Mouse (Mus musculus): Measurements from ENCODE around the gene Vkorc1l1. TPM values are rescaled to one million over a fixed set of nuclear protein-coding genes. Genes with fewer than 3 reads are reported as not detected.

Gene Vkorc1l1
- polyA plus RNA-seq, 1 experiment from 2014 or later = 29.4 TPM

- Histone ChIP-seq H3K27me3 (replicated peaks; ENCODE audit: control insufficient read depth, insufficient read depth, low read length) (no peaks in the 10 kb centered on the region), H3K36me3 (ENCODE audit: control insufficient read depth, insufficient read depth, low read length) (peaks cover 8% of the 10 kb centered on the region; the same call in 1 of the 2 replicates), H3K9me3 (ENCODE audit: control insufficient read depth, low read length) (no peaks in the 10 kb centered on the region), H3K4me3 (ENCODE audit: low read depth, low read length) (no peak overlapping the region), H3K27ac (ENCODE audit: low read depth, low read length) (no peak overlapping the region; the same call in 1 of the 2 replicates), H3K9ac (ENCODE audit: low read depth, low read length) (no peak overlapping the region), H3K4me1 (replicated peaks; ENCODE audit: control insufficient read depth, insufficient read depth, low read length) (peaks cover 40% of the 10 kb centered on the region), H3K4me2 (peak overlapping the region; percentile 27)
- DNase-seq (ENCODE audit: low spot score) (no peak), ATAC-seq (replicated peaks; ENCODE audit: low FRiP score) (peak; percentile 50; the same call in 1 of the 2 replicates)
- 43% methylated on average over 3 of the region's 3 CpGs for WGBS
Measured at GRCm38 (mm10) chr5:129980216-129980615, 38.4 kb downstream of the Vkorc1l1 start.

GRCm38 (mm10) chr5:129989376-129989775 lies 47.6 kb downstream of the Vkorc1l1 start:
- Histone ChIP-seq H3K27me3 (replicated peaks; ENCODE audit: control insufficient read depth, insufficient read depth, low read length) (no peaks in the 10 kb centered on the region), H3K4me3 (ENCODE audit: low read depth, low read length) (no peak overlapping the region), H3K36me3 (ENCODE audit: control insufficient read depth, insufficient read depth, low read length) (peaks cover 5% of the 10 kb centered on the region), H3K9me3 (ENCODE audit: control insufficient read depth, low read length) (no peaks in the 10 kb centered on the region), H3K4me1 (replicated peaks; ENCODE audit: control insufficient read depth, insufficient read depth, low read length) (peaks cover 3% of the 10 kb centered on the region; the same call in 1 of the 2 replicates), H3K9ac (ENCODE audit: low read depth, low read length) (no peak overlapping the region), H3K4me2 (no peak overlapping the region), H3K27ac (ENCODE audit: low read depth, low read length) (no peak overlapping the region)
- DNase-seq (ENCODE audit: low spot score) (no peak), ATAC-seq (replicated peaks; ENCODE audit: low FRiP score) (no peak)
- 84% methylated on average over 13 of the region's 13 CpGs for WGBS

GRCm38 (mm10) chr5:129991898-129992297 lies 50.1 kb downstream of the Vkorc1l1 start:
- H3K27ac ChIP-seq (ENCODE audit: low read depth, low read length) = no peak overlapping the region
- 73% methylated on average over 5 of the region's 5 CpGs for WGBS
- peaks cover 3% of the 10 kb centered on the region; the same call in 1 of the 2 replicates for H3K4me1 ChIP-seq (replicated peaks; ENCODE audit: control insufficient read depth, insufficient read depth, low read length)
- peak; percentile 84 for ATAC-seq (replicated peaks; ENCODE audit: low FRiP score)
- DNase-seq (ENCODE audit: low spot score) = no peak
- H3K4me2 ChIP-seq = no peak overlapping the region; the same call in 1 of the 2 replicates
- no peaks in the 10 kb centered on the region for H3K27me3 ChIP-seq (replicated peaks; ENCODE audit: control insufficient read depth, insufficient read depth, low read length)
- no peaks in the 10 kb centered on the region for H3K9me3 ChIP-seq (ENCODE audit: control insufficient read depth, low read length)
- no peak overlapping the region for H3K9ac ChIP-seq (ENCODE audit: low read depth, low read length)
- peaks cover 5% of the 10 kb centered on the region for H3K36me3 ChIP-seq (ENCODE audit: control insufficient read depth, insufficient read depth, low read length)
- H3K4me3 ChIP-seq (ENCODE audit: low read depth, low read length) = no peak overlapping the region

GRCm38 (mm10) chr5:129993374-129993773 lies 51.6 kb downstream of the Vkorc1l1 start:
- peaks cover 3% of the 10 kb centered on the region; the same call in 1 of the 2 replicates for H3K4me1 ChIP-seq (replicated peaks; ENCODE audit: control insufficient read depth, insufficient read depth, low read length)
- peak overlapping the region; percentile 6; the same call in 1 of the 2 replicates for H3K27ac ChIP-seq (ENCODE audit: low read depth, low read length)
- no peak overlapping the region for H3K9ac ChIP-seq (ENCODE audit: low read depth, low read length)
- DNase-seq (ENCODE audit: low spot score) (no peak), ATAC-seq (replicated peaks; ENCODE audit: low FRiP score) (peak; percentile 42; the same call in 1 of the 2 replicates)
- 83% methylated on average over 14 of the region's 14 CpGs for WGBS
- no peaks in the 10 kb centered on the region for H3K27me3 ChIP-seq (replicated peaks; ENCODE audit: control insufficient read depth, insufficient read depth, low read length)
- no peak overlapping the region for H3K4me2 ChIP-seq
- no peak overlapping the region for H3K4me3 ChIP-seq (ENCODE audit: low read depth, low read length)
- H3K36me3 ChIP-seq (ENCODE audit: control insufficient read depth, insufficient read depth, low read length) = peaks cover 5% of the 10 kb centered on the region
- no peaks in the 10 kb centered on the region for H3K9me3 ChIP-seq (ENCODE audit: control insufficient read depth, low read length)

GRCm38 (mm10) chr5:129994989-129995388 lies 53.2 kb downstream of the Vkorc1l1 start:
- WGBS = 93% methylated on average over 7 of the region's 7 CpGs
- H3K9ac ChIP-seq (ENCODE audit: low read depth, low read length) = no peak overlapping the region
- no peaks in the 10 kb centered on the region for H3K9me3 ChIP-seq (ENCODE audit: control insufficient read depth, low read length)
- no peak for DNase-seq (ENCODE audit: low spot score)
- ATAC-seq (replicated peaks; ENCODE audit: low FRiP score) = no peak
- no peaks in the 10 kb centered on the region for H3K27me3 ChIP-seq (replicated peaks; ENCODE audit: control insufficient read depth, insufficient read depth, low read length)
- H3K4me3 ChIP-seq (ENCODE audit: low read depth, low read length) = no peak overlapping the region
- no peak overlapping the region for H3K4me2 ChIP-seq
- H3K36me3 ChIP-seq (ENCODE audit: control insufficient read depth, insufficient read depth, low read length) = peaks cover 5% of the 10 kb centered on the region
- no peak overlapping the region for H3K27ac ChIP-seq (ENCODE audit: low read depth, low read length)
- H3K4me1 ChIP-seq (replicated peaks; ENCODE audit: control insufficient read depth, insufficient read depth, low read length) = peaks cover 3% of the 10 kb centered on the region; the same call in 1 of the 2 replicates

GRCm38 (mm10) chr5:129997700-129998099 lies 55.9 kb downstream of the Vkorc1l1 start:
- Histone ChIP-seq H3K27me3 (replicated peaks; ENCODE audit: control insufficient read depth, insufficient read depth, low read length) (no peaks in the 10 kb centered on the region), H3K4me3 (ENCODE audit: low read depth, low read length) (no peak overlapping the region), H3K9me3 (ENCODE audit: control insufficient read depth, low read length) (no peaks in the 10 kb centered on the region), H3K9ac (ENCODE audit: low read depth, low read length) (no peak overlapping the region), H3K27ac (ENCODE audit: low read depth, low read length) (no peak overlapping the region; the same call in 1 of the 2 replicates), H3K4me2 (no peak overlapping the region), H3K4me1 (replicated peaks; ENCODE audit: control insufficient read depth, insufficient read depth, low read length) (peaks cover 8% of the 10 kb centered on the region; the same call in 1 of the 2 replicates), H3K36me3 (ENCODE audit: control insufficient read depth, insufficient read depth, low read length) (peaks cover 5% of the 10 kb centered on the region)
- no peak for ATAC-seq (replicated peaks; ENCODE audit: low FRiP score)
- DNase-seq (ENCODE audit: low spot score) = no peak
- WGBS = 72% methylated on average over 19 of the region's 19 CpGs

- Histone ChIP-seq H3K27ac (ENCODE audit: low read depth, low read length) (no peak overlapping the region), H3K4me1 (replicated peaks; ENCODE audit: control insufficient read depth, insufficient read depth, low read length) (peaks cover 13% of the 10 kb centered on the region), H3K4me2 (no peak overlapping the region), H3K9me3 (ENCODE audit: control insufficient read depth, low read length) (no peaks in the 10 kb centered on the region), H3K36me3 (ENCODE audit: control insufficient read depth, insufficient read depth, low read length) (no peaks in the 10 kb centered on the region; the same call in 1 of the 2 replicates), H3K27me3 (replicated peaks; ENCODE audit: control insufficient read depth, insufficient read depth, low read length) (no peaks in the 10 kb centered on the region), H3K4me3 (ENCODE audit: low read depth, low read length) (no peak overlapping the region), H3K9ac (ENCODE audit: low read depth, low read length) (no peak overlapping the region)
- ATAC-seq (replicated peaks; ENCODE audit: low FRiP score) (no peak), DNase-seq (ENCODE audit: low spot score) (no peak)
- 44% methylated on average over 4 of the region's 4 CpGs for WGBS
Measured at GRCm38 (mm10) chr5:129999097-129999496, 57.3 kb downstream of the Vkorc1l1 start.

GRCm38 (mm10) chr5:130000735-130001134 lies 59.0 kb downstream of the Vkorc1l1 start:
- ATAC-seq (replicated peaks; ENCODE audit: low FRiP score) = no peak
- no peak overlapping the region for H3K4me3 ChIP-seq (ENCODE audit: low read depth, low read length)
- no peak overlapping the region for H3K9ac ChIP-seq (ENCODE audit: low read depth, low read length)
- no peak for DNase-seq (ENCODE audit: low spot score)
- WGBS = 80% methylated on average over 12 of the region's 12 CpGs
- no peaks in the 10 kb centered on the region; the same call in 1 of the 2 replicates for H3K36me3 ChIP-seq (ENCODE audit: control insufficient read depth, insufficient read depth, low read length)
- no peak overlapping the region for H3K27ac ChIP-seq (ENCODE audit: low read depth, low read length)
- peak overlapping the region; percentile 85 for H3K4me2 ChIP-seq
- H3K27me3 ChIP-seq (replicated peaks; ENCODE audit: control insufficient read depth, insufficient read depth, low read length) = no peaks in the 10 kb centered on the region
- peaks cover 7% of the 10 kb centered on the region; the same call in 1 of the 2 replicates for H3K9me3 ChIP-seq (ENCODE audit: control insufficient read depth, low read length)
- peaks cover 13% of the 10 kb centered on the region for H3K4me1 ChIP-seq (replicated peaks; ENCODE audit: control insufficient read depth, insufficient read depth, low read length)

GRCm38 (mm10) chr5:130001356-130001987 lies 59.7 kb downstream of the Vkorc1l1 start:
- H3K9ac ChIP-seq (ENCODE audit: low read depth, low read length) = peak overlapping the region; percentile 89
- H3K27ac ChIP-seq (ENCODE audit: low read depth, low read length) = no peak overlapping the region
- H3K4me3 ChIP-seq (ENCODE audit: low read depth, low read length) = peak overlapping the region; percentile 78
- H3K27me3 ChIP-seq (replicated peaks; ENCODE audit: control insufficient read depth, insufficient read depth, low read length) = no peaks in the 10 kb centered on the region
- H3K4me1 ChIP-seq (replicated peaks; ENCODE audit: control insufficient read depth, insufficient read depth, low read length) = peaks cover 13% of the 10 kb centered on the region
- no peak for ATAC-seq (replicated peaks; ENCODE audit: low FRiP score)
- 28% methylated on average over 5 of the region's 5 CpGs for WGBS
- peak overlapping the region; percentile 85 for H3K4me2 ChIP-seq
- DNase-seq (ENCODE audit: low spot score) = no peak
- H3K9me3 ChIP-seq (ENCODE audit: control insufficient read depth, low read length) = peaks cover 7% of the 10 kb centered on the region; the same call in 1 of the 2 replicates
- no peaks in the 10 kb centered on the region; the same call in 1 of the 2 replicates for H3K36me3 ChIP-seq (ENCODE audit: control insufficient read depth, insufficient read depth, low read length)
